Mouse (Mus musculus) intestine, embryonic 16.5 days (tissue): ENCODE measurements around the gene Cacna1s. TPM values are rescaled to one million over a fixed set of nuclear protein-coding genes. Genes with fewer than 3 reads are reported as not detected.

Source experiments
- ATAC-seq: fragments of 200-750 bp; cut with Nextera tagmentation; 2 replicates; pipeline ENCODE4 v1.8.0; 2017; ENCODE audit warnings: moderate TSS enrichment, moderate library complexity
- H3K27ac ChIP-seq: fragments of 300-500 bp; sonication (generic); 2 replicates; pipeline ENCODE4 v1.5.1; 2014; ENCODE audit warnings: mild to moderate bottlenecking, low read length
- H3K27me3 ChIP-seq: fragments of 300-500 bp; sonication (generic); replicated peaks from 2 replicates; pipeline ENCODE4 v1.6.1; 2014; ENCODE audit warnings: low read length, control low read depth, mixed read lengths; ENCODE audit not compliant: control insufficient read depth, insufficient read depth
- H3K36me3 ChIP-seq: fragments of 300-500 bp; sonication (generic); 2 replicates; pipeline ENCODE4 v1.6.1; 2014; ENCODE audit warnings: low read length, control low read depth; ENCODE audit not compliant: control insufficient read depth, insufficient read depth
- H3K4me1 ChIP-seq: fragments of 300-500 bp; sonication (generic); 2 replicates; pipeline ENCODE4 v1.6.1; 2014; ENCODE audit warnings: low read length, control low read depth, mixed read lengths; ENCODE audit not compliant: control insufficient read depth, insufficient read depth
- H3K4me2 ChIP-seq: fragments of 300-500 bp; sonication (generic); 2 replicates; pipeline ENCODE4 v1.6.1; 2014; ENCODE audit warnings: low read depth, low read length, control low read depth
- H3K4me3 ChIP-seq: fragments of 300-500 bp; sonication (generic); 2 replicates; pipeline ENCODE4 v1.5.1; 2014; ENCODE audit warnings: mild to moderate bottlenecking, low read length
- H3K9ac ChIP-seq: fragments of 300-500 bp; sonication (generic); 2 replicates; pipeline ENCODE4 v1.6.1; 2014; ENCODE audit warnings: low read depth, low read length
- H3K9me3 ChIP-seq: fragments of 300-500 bp; sonication (generic); 2 replicates; pipeline ENCODE4 v1.6.1; 2016; ENCODE audit warnings: low read length, control low read depth; ENCODE audit not compliant: control insufficient read depth
- WGBS: fragments of 180-500 bp; shearing (Covaris S2); extraction: QIAGEN DNeasy Blood & Tissue Kit; methylation state at CpG from one replicate; pipeline ENCODE4 v1.1.7; 2014; 5-methylcytosine and 5-hydroxymethylcytosine counted together
- polyA plus RNA-seq: library from polyadenylated mRNA; unstranded; fragments of >200 nt; fragmentation: Nextera tagmentation; extraction: Ambion mirVana; gene quantifications from 2 replicates; pipeline ENCODE4 v1.2.1, GENCODE M21; 2015

Gene Cacna1s
- polyA plus RNA-seq, 1 experiment from 2014 or later, result not detected

- ATAC-seq, result no peak
- H3K9ac ChIP-seq, result no peak overlapping the region
- no peaks in the 10 kb centered on the region for H3K36me3 ChIP-seq
- no peak overlapping the region for H3K4me3 ChIP-seq
- H3K4me1 ChIP-seq, result no peaks in the 10 kb centered on the region
- no peaks in the 10 kb centered on the region for H3K27me3 ChIP-seq
- no peak overlapping the region for H3K27ac ChIP-seq
- no peak overlapping the region for H3K4me2 ChIP-seq
- 73% methylated on average over 1 of the region's 1 CpGs for WGBS
- H3K9me3 ChIP-seq, result no peaks in the 10 kb centered on the region
These were observed 14.1 kb downstream of the Cacna1s start for GRCm38 (mm10) chr1:136066621-136067020.

- Histone ChIP-seq H3K4me2 (no peak overlapping the region), H3K4me1 (no peaks in the 10 kb centered on the region), H3K27me3 (no peaks in the 10 kb centered on the region), H3K4me3 (no peak overlapping the region), H3K27ac (no peak overlapping the region), H3K9me3 (no peaks in the 10 kb centered on the region), H3K36me3 (no peaks in the 10 kb centered on the region), H3K9ac (no peak overlapping the region)
- 69% methylated on average over 3 of the region's 3 CpGs for WGBS
- no peak for ATAC-seq
These were observed 15.0 kb downstream of the Cacna1s start for GRCm38 (mm10) chr1:136067579-136067978.

DNA sequence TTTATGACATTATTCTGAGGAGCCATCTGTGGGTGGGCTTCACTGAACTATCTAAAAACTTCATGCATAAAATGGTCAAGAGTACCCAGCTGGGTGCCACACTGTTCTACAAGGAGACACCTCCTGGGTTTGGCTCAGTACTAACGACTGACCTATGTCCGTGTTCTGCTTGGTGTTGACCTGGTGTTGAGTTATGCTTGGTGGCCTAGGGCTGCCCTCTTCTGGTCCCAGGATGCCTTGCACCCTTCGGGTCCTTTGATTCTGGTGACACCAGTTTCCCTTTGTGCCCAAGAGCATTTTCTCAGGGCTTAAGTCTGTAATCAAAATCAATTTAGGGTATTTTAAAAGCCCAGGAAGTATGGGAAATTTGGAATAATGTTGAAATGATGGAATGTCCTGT, 23.5 kb downstream of the Cacna1s start:
- Histone ChIP-seq H3K27me3 (no peaks in the 10 kb centered on the region), H3K9me3 (no peaks in the 10 kb centered on the region), H3K27ac (no peak overlapping the region), H3K36me3 (no peaks in the 10 kb centered on the region), H3K4me1 (no peaks in the 10 kb centered on the region), H3K9ac (no peak overlapping the region), H3K4me3 (no peak overlapping the region), H3K4me2 (no peak overlapping the region)
- 7% methylated on average over 3 of the region's 3 CpGs for WGBS
- 0 out of 2 replicates have a peak, but pooled peaks have one; percentile 56 for ATAC-seq

DNA sequence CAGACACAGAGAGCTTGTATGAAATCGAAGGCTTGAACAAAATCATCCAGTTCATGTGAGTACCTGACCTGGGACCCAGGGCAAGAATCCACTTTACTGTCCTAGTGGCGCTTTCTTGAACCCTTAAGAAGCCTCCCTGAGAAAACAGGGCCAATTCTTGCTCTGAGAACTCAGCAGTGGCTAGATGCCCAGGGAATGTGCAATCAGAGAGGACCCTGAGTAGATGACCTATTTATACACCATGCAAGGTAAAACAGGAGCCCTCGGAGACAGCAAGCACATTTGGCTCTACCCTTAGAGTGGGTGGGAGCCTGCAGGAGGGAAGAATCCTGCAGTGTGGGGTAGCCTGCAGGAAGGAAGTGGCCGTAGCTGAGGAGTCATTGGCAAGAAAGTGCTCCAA, 25.1 kb downstream of the Cacna1s start:
- Histone ChIP-seq H3K9me3 (no peaks in the 10 kb centered on the region), H3K9ac (no peak overlapping the region), H3K4me1 (no peaks in the 10 kb centered on the region), H3K4me3 (no peak overlapping the region), H3K27ac (no peak overlapping the region), H3K36me3 (no peaks in the 10 kb centered on the region), H3K4me2 (no peak overlapping the region), H3K27me3 (no peaks in the 10 kb centered on the region)
- ATAC-seq, result no peak
- 64% methylated on average over 4 of the region's 4 CpGs for WGBS

- no peaks in the 10 kb centered on the region for H3K36me3 ChIP-seq
- H3K9ac ChIP-seq, result no peak overlapping the region
- no peaks in the 10 kb centered on the region for H3K27me3 ChIP-seq
- no peak overlapping the region for H3K4me3 ChIP-seq
- no peak overlapping the region for H3K27ac ChIP-seq
- no peak overlapping the region for H3K4me2 ChIP-seq
- no peaks in the 10 kb centered on the region for H3K4me1 ChIP-seq
- no peaks in the 10 kb centered on the region for H3K9me3 ChIP-seq
- peak; percentile 85 for ATAC-seq
- 77% methylated on average over 1 of the region's 1 CpGs for WGBS
These were observed 28.6 kb downstream of the Cacna1s start for GRCm38 (mm10) chr1:136081161-136081560.

GRCm38 (mm10) chr1:136085988-136086685, 33.6 kb downstream of the Cacna1s start:
- ATAC-seq, result no peak
- WGBS, result 69% methylated on average over 3 of the region's 3 CpGs
- Histone ChIP-seq H3K36me3 (no peaks in the 10 kb centered on the region), H3K4me3 (no peak overlapping the region), H3K9me3 (no peaks in the 10 kb centered on the region), H3K4me1 (no peaks in the 10 kb centered on the region), H3K27me3 (no peaks in the 10 kb centered on the region), H3K9ac (no peak overlapping the region), H3K27ac (no peak overlapping the region), H3K4me2 (no peak overlapping the region)

DNA sequence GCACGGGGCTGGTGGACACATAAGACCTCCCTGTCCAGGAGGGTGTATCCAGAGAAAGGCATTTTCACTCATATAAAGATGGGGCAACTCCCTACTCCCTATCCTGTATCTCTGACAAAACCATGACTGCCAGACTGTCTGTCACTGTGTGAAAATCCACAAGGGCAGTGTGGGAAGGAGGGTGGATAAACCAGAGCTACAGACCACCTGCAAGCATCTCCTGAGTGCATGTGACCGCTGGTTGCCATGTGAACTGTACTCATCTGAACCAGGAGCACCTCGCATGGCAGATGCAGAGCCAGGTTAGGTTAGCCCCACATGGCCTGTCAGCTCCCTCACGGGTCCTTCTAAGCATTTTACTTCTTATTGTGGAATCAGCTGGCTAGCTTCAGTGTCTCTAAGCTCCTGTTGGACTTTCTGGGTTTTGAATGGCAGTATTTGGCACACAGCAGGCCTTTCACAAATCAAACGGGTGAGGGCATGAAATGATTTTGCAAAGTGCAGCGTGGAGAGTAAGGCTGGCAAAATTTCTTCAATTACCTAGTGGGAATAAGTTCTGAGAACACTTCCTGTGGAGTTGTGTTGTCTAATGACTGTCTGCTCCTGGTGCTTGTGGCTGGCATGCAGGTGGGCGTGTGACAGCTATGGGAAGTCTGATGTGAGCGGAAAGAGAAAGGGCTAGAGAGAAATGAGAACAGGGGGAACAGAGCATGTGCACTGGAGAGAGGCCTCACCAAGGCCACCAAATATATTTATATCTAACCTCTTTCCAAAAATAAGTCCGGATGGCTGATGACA, 37.0 kb downstream of the Cacna1s start:
- no peak overlapping the region for H3K9ac ChIP-seq
- H3K4me3 ChIP-seq, result no peak overlapping the region
- ATAC-seq, result no peak
- no peaks in the 10 kb centered on the region for H3K9me3 ChIP-seq
- H3K4me2 ChIP-seq, result no peak overlapping the region
- no peaks in the 10 kb centered on the region for H3K4me1 ChIP-seq
- WGBS, result 73% methylated on average over 9 of the region's 9 CpGs
- H3K27me3 ChIP-seq, result no peaks in the 10 kb centered on the region
- no peak overlapping the region for H3K27ac ChIP-seq
- H3K36me3 ChIP-seq, result no peaks in the 10 kb centered on the region

GRCm38 (mm10) chr1:136093726-136094125, 41.2 kb downstream of the Cacna1s start:
- Histone ChIP-seq H3K4me2 (no peak overlapping the region), H3K9me3 (no peaks in the 10 kb centered on the region), H3K4me1 (no peaks in the 10 kb centered on the region), H3K27me3 (no peaks in the 10 kb centered on the region), H3K4me3 (no peak overlapping the region), H3K9ac (no peak overlapping the region), H3K27ac (no peak overlapping the region), H3K36me3 (no peaks in the 10 kb centered on the region)
- ATAC-seq, result no peak
- 74% methylated on average over 3 of the region's 3 CpGs for WGBS

- no peak for ATAC-seq
- Histone ChIP-seq H3K27me3 (no peaks in the 10 kb centered on the region), H3K4me1 (no peaks in the 10 kb centered on the region), H3K4me3 (no peak overlapping the region), H3K4me2 (no peak overlapping the region), H3K9ac (no peak overlapping the region), H3K9me3 (no peaks in the 10 kb centered on the region), H3K27ac (no peak overlapping the region), H3K36me3 (no peaks in the 10 kb centered on the region)
- 81% methylated on average over 5 of the region's 5 CpGs for WGBS
These were observed 42.3 kb downstream of the Cacna1s start for GRCm38 (mm10) chr1:136094807-136095206.
